Mouse (Mus musculus): Measurements from ENCODE around the gene Dcbld2. TPM values are rescaled to one million over a fixed set of nuclear protein-coding genes. Genes with fewer than 3 reads are reported as not detected.
"Not testable (repeated sequence)": the region's sequence is repeated elsewhere in the genome, so short reads cannot be mapped to it uniquely, and the experiment has no call there.

Gene Dcbld2
- polyA plus RNA-seq, 1 experiment from 2014 or later = 4.3 TPM

DNA sequence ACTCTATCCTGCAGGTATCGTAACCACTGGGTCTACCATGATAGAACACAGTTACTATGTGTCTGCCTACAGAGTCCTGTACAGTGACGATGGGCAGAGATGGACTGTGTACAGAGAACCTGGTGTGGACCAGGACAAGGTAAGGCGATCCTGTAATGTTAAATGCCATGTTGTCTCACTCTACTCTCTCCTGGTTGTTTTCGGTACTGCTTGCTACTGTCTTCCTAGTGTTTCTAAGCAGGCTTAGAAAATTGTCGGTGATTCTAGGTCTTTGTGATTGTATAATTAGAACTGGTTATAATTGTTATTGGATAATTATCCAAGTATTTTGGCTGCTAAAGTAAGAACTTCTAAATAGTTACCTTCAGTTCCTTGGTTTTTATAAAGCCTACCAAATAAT is 43.4 kb downstream of the Dcbld2 start:
- H3K4me3 ChIP-seq (replicated peaks) = no peak overlapping the region
- no peak for ATAC-seq (ENCODE audit: insufficient number of reproducible peaks, low FRiP score, low TSS enrichment, low read depth)
- no peak overlapping the region for H3K9ac ChIP-seq
- peaks cover 15% of the 10 kb centered on the region for H3K36me3 ChIP-seq
- no peaks in the 10 kb centered on the region for H3K4me1 ChIP-seq
- no peak overlapping the region for H3K27ac ChIP-seq (replicated peaks)
- H3K4me2 ChIP-seq (replicated peaks) = no peak overlapping the region
- no peaks in the 10 kb centered on the region for H3K27me3 ChIP-seq
- 90% methylated on average over 5 of the region's 5 CpGs for WGBS
- H3K9me3 ChIP-seq (replicated peaks) = no peaks in the 10 kb centered on the region

DNA sequence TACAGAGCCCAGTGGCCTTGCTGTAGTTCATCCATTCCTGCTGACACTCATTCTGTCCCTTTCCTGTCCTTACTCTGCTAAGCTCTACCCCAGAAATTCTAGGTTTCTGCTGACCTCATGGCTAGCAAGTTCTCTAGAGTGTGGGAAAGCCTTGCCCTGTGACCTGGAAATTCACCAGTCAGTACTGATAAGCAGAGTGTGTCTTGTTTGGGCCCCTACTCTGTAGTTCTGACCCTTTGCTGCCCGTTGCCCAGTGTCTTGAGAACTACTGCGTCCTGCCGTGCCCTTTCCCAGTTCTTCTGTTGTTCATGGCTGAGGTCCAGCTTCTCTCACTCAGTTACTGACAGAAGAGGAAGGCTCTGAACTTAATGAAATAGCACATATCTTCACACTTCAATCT is 44.9 kb downstream of the Dcbld2 start:
- H3K27ac ChIP-seq (replicated peaks) = no peak overlapping the region
- ATAC-seq (ENCODE audit: insufficient number of reproducible peaks, low FRiP score, low TSS enrichment, low read depth) = no peak
- H3K9me3 ChIP-seq (replicated peaks) = no peaks in the 10 kb centered on the region
- no peak overlapping the region for H3K9ac ChIP-seq
- WGBS = 74% methylated on average over 3 of the region's 3 CpGs
- H3K36me3 ChIP-seq = peaks cover 17% of the 10 kb centered on the region
- no peak overlapping the region for H3K4me2 ChIP-seq (replicated peaks)
- no peak overlapping the region for H3K4me3 ChIP-seq (replicated peaks)
- H3K4me1 ChIP-seq = no peaks in the 10 kb centered on the region
- no peaks in the 10 kb centered on the region for H3K27me3 ChIP-seq

DNA sequence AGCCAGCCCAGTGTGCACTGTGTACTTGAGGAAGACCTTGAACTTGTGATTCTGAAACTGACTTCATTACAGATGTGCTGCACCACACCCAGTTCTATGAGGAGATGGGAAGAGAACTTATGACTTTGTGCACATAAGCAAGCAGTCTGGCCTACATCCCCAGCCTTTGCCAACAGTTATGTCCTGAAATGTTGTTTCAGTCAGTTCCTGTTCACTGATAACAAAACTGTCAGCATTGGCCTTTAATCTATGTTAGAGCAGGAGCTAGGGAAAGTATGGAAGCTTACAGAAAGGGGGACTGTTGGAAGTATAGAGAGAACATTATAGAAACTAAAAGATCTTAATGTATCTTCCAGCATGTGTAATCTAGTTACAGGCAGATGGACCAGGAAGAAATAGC is 45.6 kb downstream of the Dcbld2 start:
- Histone ChIP-seq H3K36me3 (peaks cover 21% of the 10 kb centered on the region), H3K4me1 (no peaks in the 10 kb centered on the region), H3K27ac (replicated peaks) (no peak overlapping the region), H3K4me2 (replicated peaks) (no peak overlapping the region), H3K9me3 (replicated peaks) (no peaks in the 10 kb centered on the region), H3K27me3 (no peaks in the 10 kb centered on the region), H3K4me3 (replicated peaks) (no peak overlapping the region), H3K9ac (no peak overlapping the region)
- no peak for ATAC-seq (ENCODE audit: insufficient number of reproducible peaks, low FRiP score, low TSS enrichment, low read depth)

DNA sequence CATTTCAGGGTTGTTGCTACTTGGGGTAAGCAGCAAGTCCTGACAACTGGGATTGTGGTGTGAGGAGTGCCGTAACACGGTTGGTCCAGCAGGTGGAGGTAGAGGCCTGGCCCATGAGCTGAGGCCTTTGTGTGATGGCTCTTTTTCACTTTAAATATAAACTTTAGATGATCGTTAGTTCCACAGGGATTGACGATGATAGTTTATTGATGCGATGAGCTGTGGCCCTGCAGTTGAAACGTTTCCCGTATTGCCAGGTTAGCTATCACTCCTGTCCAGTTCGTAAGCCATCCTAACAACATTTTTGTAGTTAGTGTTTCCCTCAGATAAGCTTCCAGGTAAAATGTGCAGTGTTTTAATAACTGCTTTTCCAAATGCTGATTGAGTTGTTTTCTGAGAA is 46.4 kb downstream of the Dcbld2 start:
- H3K4me2 ChIP-seq (replicated peaks) = no peak overlapping the region
- H3K27me3 ChIP-seq = no peaks in the 10 kb centered on the region
- H3K9ac ChIP-seq = no peak overlapping the region
- no peaks in the 10 kb centered on the region for H3K4me1 ChIP-seq
- no peaks in the 10 kb centered on the region for H3K9me3 ChIP-seq (replicated peaks)
- no peak overlapping the region for H3K4me3 ChIP-seq (replicated peaks)
- peaks cover 28% of the 10 kb centered on the region for H3K36me3 ChIP-seq
- 68% methylated on average over 8 of the region's 8 CpGs for WGBS
- no peak for ATAC-seq (ENCODE audit: insufficient number of reproducible peaks, low FRiP score, low TSS enrichment, low read depth)
- H3K27ac ChIP-seq (replicated peaks) = no peak overlapping the region

DNA sequence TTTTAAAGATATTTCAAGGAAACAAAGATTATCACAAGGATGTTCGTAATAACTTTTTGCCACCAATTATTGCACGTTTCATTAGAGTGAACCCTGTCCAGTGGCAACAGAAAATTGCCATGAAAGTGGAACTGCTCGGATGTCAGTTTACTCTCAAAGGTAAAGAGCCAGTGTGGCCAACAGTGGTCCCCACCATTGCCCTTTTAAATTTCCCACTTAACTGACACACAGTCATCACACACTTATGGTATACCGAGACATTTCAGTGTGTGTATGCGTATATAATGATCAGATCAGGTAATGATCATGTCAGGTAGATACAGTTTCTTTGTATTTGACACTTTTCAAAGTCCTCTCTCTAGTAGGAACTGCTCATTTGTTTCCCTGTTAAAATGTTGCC is 46.9 kb downstream of the Dcbld2 start:
- no peaks in the 10 kb centered on the region for H3K4me1 ChIP-seq
- H3K4me3 ChIP-seq (replicated peaks) = no peak overlapping the region
- WGBS = 83% methylated on average over 5 of the region's 5 CpGs
- peaks cover 31% of the 10 kb centered on the region for H3K36me3 ChIP-seq
- H3K27me3 ChIP-seq = no peaks in the 10 kb centered on the region
- no peak overlapping the region for H3K4me2 ChIP-seq (replicated peaks)
- no peak overlapping the region for H3K27ac ChIP-seq (replicated peaks)
- no peak overlapping the region for H3K9ac ChIP-seq
- no peaks in the 10 kb centered on the region for H3K9me3 ChIP-seq (replicated peaks)
- no peak for ATAC-seq (ENCODE audit: insufficient number of reproducible peaks, low FRiP score, low TSS enrichment, low read depth)

DNA sequence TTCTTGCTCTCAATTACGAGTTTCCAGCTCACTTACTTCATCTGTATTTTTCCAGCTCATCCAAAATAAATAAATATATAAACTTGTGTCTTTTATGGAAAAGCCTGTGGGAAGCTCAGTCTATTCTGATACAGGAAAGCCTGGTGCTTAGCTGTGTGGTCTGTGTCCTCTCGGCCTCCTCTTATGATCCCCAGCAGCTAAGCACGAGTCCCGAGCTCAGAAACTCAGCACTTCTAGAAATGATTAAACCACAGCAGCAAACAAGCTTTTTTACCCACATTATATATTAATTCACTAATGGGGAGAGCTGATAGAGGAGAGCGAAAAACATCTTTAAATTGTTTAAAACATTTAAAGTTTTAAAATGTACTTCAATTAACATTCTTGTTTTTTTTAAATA is 48.2 kb downstream of the Dcbld2 start:
- 89% methylated on average over 5 of the region's 5 CpGs for WGBS

DNA sequence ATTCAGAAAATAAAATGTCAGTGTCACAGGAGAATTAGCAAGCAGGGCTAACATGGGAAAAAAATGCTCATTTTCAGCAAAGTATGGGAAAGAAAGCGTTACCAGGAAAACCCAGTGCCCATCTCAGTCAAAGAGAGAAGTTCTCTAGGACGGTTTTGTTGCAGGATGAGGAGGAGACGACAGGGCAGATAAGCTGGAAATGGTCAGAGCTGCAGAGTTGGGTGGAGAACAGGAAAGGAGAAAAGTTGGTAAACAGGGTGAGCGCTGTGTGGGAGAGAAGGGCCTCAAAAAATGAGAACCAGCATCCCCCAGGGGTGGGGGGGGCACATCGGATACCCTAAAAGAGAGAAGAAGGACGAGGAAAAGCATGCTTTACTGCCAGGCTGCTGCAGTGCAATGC is 48.7 kb downstream of the Dcbld2 start:
- no peaks in the 10 kb centered on the region for H3K9me3 ChIP-seq (replicated peaks)
- no peaks in the 10 kb centered on the region for H3K4me1 ChIP-seq
- H3K4me2 ChIP-seq (replicated peaks) = no peak overlapping the region
- no peak overlapping the region for H3K27ac ChIP-seq (replicated peaks)
- 89% methylated on average over 6 of the region's 6 CpGs for WGBS
- no peak overlapping the region for H3K4me3 ChIP-seq (replicated peaks)
- H3K27me3 ChIP-seq = no peaks in the 10 kb centered on the region
- H3K36me3 ChIP-seq = peaks cover 35% of the 10 kb centered on the region
- ATAC-seq (ENCODE audit: insufficient number of reproducible peaks, low FRiP score, low TSS enrichment, low read depth) = no peak
- no peak overlapping the region for H3K9ac ChIP-seq

More for the DNA sequence above, 48.2 kb downstream of the Dcbld2 start:
- Histone ChIP-seq H3K9me3 (replicated peaks) (no peaks in the 10 kb centered on the region), H3K27me3 (no peaks in the 10 kb centered on the region), H3K36me3 (peaks cover 34% of the 10 kb centered on the region), H3K9ac (no peak overlapping the region), H3K4me1 (no peaks in the 10 kb centered on the region), H3K4me2 (replicated peaks) (no peak overlapping the region), H3K27ac (replicated peaks) (no peak overlapping the region), H3K4me3 (replicated peaks) (no peak overlapping the region)
- no peak for ATAC-seq (ENCODE audit: insufficient number of reproducible peaks, low FRiP score, low TSS enrichment, low read depth)

DNA sequence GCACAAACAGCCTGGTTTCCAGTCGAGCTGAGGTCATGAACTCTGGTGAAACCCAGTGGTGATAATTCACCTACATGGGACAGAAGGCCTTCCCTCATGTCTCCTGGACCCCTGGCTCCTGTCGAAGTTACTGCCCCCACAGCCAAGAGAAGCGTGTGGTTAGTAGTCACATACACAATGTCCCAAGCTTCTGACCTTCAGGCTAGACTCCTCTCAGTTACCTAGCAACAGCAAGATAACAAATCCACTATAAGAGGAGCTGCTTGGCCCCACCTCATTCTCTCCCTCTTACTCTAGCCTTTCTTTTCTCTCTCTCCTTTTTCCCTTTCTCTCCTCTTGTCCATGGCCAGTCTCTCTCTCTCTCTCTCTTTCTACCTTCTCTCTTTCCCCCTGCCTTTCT is 51.7 kb downstream of the Dcbld2 start:
- not testable (repeated sequence) for H3K27ac ChIP-seq (replicated peaks); H3K27me3 ChIP-seq; H3K4me3 ChIP-seq (replicated peaks); ATAC-seq (ENCODE audit: insufficient number of reproducible peaks, low FRiP score, low TSS enrichment, low read depth); H3K9ac ChIP-seq; H3K4me2 ChIP-seq (replicated peaks); H3K9me3 ChIP-seq (replicated peaks); H3K4me1 ChIP-seq
- H3K36me3 ChIP-seq = peaks cover 42% of the 10 kb centered on the region
- WGBS = 56% methylated on average over 3 of the region's 3 CpGs

DNA sequence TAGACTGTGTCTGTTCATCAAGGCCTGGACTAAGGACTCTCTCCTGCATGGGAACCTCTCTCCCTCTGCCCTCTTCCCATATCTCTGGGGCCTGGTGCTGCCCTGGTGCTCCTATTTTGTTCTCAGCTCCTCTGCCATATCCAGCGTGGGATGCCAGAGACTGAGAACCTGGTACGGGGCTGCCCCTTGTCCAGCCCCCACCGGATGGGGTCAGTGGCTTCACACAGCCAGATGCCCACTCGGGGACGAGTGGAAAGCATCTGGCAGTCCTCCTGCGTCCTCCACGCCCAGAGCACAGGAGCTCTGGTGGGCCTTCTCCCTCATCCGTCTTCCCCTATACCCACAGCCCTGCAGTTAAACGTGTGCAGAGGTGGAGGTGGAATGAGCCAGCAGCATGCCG is 52.1 kb downstream of the Dcbld2 start:
- H3K27me3 ChIP-seq = no peaks in the 10 kb centered on the region
- H3K9ac ChIP-seq = no peak overlapping the region
- no peak overlapping the region for H3K4me3 ChIP-seq (replicated peaks)
- H3K36me3 ChIP-seq = peaks cover 43% of the 10 kb centered on the region
- H3K9me3 ChIP-seq (replicated peaks) = no peaks in the 10 kb centered on the region
- WGBS = 86% methylated on average over 10 of the region's 10 CpGs
- H3K27ac ChIP-seq (replicated peaks) = no peak overlapping the region
- no peaks in the 10 kb centered on the region for H3K4me1 ChIP-seq
- no peak overlapping the region for H3K4me2 ChIP-seq (replicated peaks)
- ATAC-seq (ENCODE audit: insufficient number of reproducible peaks, low FRiP score, low TSS enrichment, low read depth) = no peak

DNA sequence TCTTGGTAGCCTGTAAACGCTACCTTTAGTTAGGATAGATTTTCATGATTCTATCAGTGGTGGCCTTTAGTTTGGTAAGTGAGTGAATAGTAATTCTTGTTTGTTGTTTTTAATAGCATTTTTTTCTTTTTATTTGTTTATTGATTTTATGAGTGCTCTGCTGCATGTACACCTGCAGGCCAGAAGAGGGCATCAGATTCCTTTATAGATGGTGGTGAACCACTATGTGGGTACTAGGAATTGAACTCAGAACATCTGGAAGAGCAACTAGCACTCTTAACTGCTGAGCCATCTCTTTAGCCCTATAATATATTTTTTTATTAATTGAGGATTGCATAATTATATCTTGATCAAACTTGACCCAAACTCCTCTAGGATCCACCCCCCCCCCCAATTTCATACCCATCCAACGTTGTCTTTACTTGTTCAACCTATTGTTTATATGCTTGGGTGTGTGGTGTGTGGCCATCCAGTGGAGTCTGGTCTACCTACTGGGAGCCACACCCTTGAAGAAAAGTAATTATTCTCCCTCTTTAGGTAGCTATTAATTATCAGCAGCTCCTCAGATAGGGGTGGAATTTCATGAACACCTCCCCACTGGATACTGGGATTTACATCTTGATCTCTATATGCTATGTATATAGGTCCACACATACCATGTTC is 53.7 kb downstream of the Dcbld2 start:
- 94% methylated on average over 2 of the region's 2 CpGs for WGBS
- H3K27me3 ChIP-seq = no peaks in the 10 kb centered on the region
- no peak overlapping the region for H3K4me3 ChIP-seq (replicated peaks)
- no peak overlapping the region for H3K27ac ChIP-seq (replicated peaks)
- no peak overlapping the region for H3K4me2 ChIP-seq (replicated peaks)
- H3K4me1 ChIP-seq = no peaks in the 10 kb centered on the region
- no peaks in the 10 kb centered on the region for H3K9me3 ChIP-seq (replicated peaks)
- H3K36me3 ChIP-seq = peaks cover 47% of the 10 kb centered on the region
- ATAC-seq (ENCODE audit: insufficient number of reproducible peaks, low FRiP score, low TSS enrichment, low read depth) = no peak
- no peak overlapping the region for H3K9ac ChIP-seq

DNA sequence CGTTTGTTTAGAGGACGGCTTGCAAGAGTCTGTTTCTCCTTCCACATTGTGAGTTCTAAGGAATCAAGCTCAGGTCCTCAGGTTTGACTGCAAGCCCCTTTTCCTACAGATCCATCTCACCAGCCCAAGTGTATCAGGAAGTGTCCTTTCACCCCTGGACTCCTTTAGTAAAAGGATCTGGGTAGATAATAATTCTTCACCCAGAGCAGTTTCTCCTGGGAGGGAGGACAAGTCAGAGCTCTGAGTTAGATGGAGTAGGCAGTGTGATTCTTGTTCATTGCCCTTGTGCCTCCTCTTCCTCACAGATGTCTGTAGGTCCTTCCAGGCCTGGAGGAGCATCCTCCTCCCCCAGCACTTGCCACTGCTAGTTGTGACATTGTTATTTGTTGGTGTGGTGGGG is 54.3 kb downstream of the Dcbld2 start:
- no peaks in the 10 kb centered on the region for H3K9me3 ChIP-seq (replicated peaks)
- ATAC-seq (ENCODE audit: insufficient number of reproducible peaks, low FRiP score, low TSS enrichment, low read depth) = no peak
- H3K4me2 ChIP-seq (replicated peaks) = no peak overlapping the region
- H3K36me3 ChIP-seq = peaks cover 51% of the 10 kb centered on the region
- H3K4me3 ChIP-seq (replicated peaks) = no peak overlapping the region
- H3K27ac ChIP-seq (replicated peaks) = no peak overlapping the region
- no peaks in the 10 kb centered on the region for H3K27me3 ChIP-seq
- WGBS = 91% methylated on average over 2 of the region's 2 CpGs
- no peaks in the 10 kb centered on the region for H3K4me1 ChIP-seq
- H3K9ac ChIP-seq = no peak overlapping the region

DNA sequence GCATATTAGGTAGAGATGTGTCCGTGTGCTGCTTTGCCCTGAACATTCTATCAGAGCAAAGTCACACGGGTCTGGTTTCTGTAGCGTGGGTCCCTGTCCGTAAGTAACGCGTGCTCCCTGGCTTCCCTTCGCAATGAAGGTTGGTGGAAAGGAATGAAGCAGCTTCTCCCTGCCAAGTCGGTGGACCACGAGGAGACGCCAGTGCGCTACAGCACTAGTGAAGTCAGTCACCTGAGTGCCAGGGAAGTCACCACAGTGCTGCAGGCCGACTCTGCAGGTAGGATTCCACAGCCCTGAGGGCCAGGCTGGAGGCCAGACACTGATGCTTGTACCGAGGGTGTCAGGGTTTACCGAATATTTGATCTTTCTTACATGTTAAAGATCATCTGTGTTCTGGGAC is 55.8 kb downstream of the Dcbld2 start:
- peaks cover 50% of the 10 kb centered on the region for H3K36me3 ChIP-seq

More for the DNA sequence above, 55.8 kb downstream of the Dcbld2 start:
- 87% methylated on average over 14 of the region's 14 CpGs for WGBS
- no peak overlapping the region for H3K4me2 ChIP-seq (replicated peaks)
- H3K9ac ChIP-seq = no peak overlapping the region
- no peaks in the 10 kb centered on the region for H3K27me3 ChIP-seq
- no peaks in the 10 kb centered on the region for H3K4me1 ChIP-seq
- H3K4me3 ChIP-seq (replicated peaks) = no peak overlapping the region
- no peak overlapping the region for H3K27ac ChIP-seq (replicated peaks)
- no peak for ATAC-seq (ENCODE audit: insufficient number of reproducible peaks, low FRiP score, low TSS enrichment, low read depth)
- no peaks in the 10 kb centered on the region for H3K9me3 ChIP-seq (replicated peaks)

Data from embryonic facial prominence, embryonic 15.5 days (tissue).